Mouse (Mus musculus) C2C12 (cell line): ENCODE data around the gene Fkbp5.

Experiments used
- MYOD1 ChIP-seq: IDR thresholded peaks from one replicate; pipeline ENCODE4 v1.6.1; 2011; ENCODE audit warnings: low read depth; ENCODE audit not compliant: control insufficient read depth, insufficient read length
- USF1 ChIP-seq: IDR thresholded peaks from one replicate; pipeline ENCODE4 v1.6.1; 2011; ENCODE audit warnings: low read depth, mild to moderate bottlenecking, control low read depth, moderate library complexity

GRCm38 (mm10) chr17:28500465-28500864, 16.9 kb downstream of the Fkbp5 start:
- TF ChIP-seq MYOD1 (no peak), USF1 (no peak)
